Comparison of ENCODE assay signal across 10 mouse cellular contexts in the genomic region with DNA sequence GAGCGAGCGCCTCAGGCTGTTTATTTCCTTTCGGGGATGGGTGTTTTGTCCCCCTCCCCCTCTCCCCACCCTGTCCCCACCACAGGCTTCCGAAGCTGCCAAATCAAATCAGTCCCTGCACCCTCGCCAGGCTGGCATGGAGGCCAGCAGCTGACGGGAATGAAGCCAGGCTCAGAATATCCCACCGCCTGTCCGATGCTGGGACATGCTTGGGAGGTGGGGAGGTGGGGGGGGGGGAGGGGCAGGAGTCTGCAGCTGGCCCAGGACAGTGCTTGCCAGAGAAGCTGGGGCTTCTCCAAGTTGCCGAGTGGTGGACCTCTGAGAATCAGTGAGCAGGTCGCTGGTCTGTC. TPM values are rescaled to one million over a fixed set of nuclear protein-coding genes. Genes with fewer than 3 reads are reported as not detected.
A peak's percentile ranks its signal among the peaks of the same experiment; 100 is the strongest.
DNase-seq lines count a peak whose midpoint lies in the region; ATAC-seq lines count a peak whose summit lies in the region.
"Had no signal": no experiment of that assay in that cellular context is flagged by ENCODE, and none has a peak within 500 bp of the region (broad histone marks: within the 10 kb centered on the region; RNA-seq: fewer than 3 reads in every experiment).

No protein-coding gene starts in this region.

- ATAC-seq in granulocyte monocyte progenitor cell, adult 5-6 weeks (replicated peaks; ENCODE audit: poor library complexity, severe bottlenecking): no peak

- DNase-seq in layer of hippocampus, adult 18-20 months (ENCODE audit: low spot score in 2 of 2): peak; percentile 64 to 67
- no peak for DNase-seq in layer of hippocampus, adult 9-10 months (ENCODE audit: low spot score)
- DNase-seq in heart, adult 8-10 months (ENCODE audit: low spot score): peak; percentile 73
- peak; percentile 80 to 86 for DNase-seq in layer of hippocampus, postnatal 14 days (ENCODE audit: low spot score in 2 of 2)
- no peak for DNase-seq in kidney, postnatal 36 days
- no peak for DNase-seq in ovary, postnatal 36 days (ENCODE audit: low spot score)
- DNase-seq: kidney, postnatal 10 days had no signal

- H3K4me3 ChIP-seq in brown adipose tissue, adult 24 weeks (ENCODE audit: insufficient read depth, low read depth, low read length): no peak overlapping the region

- H3K27ac ChIP-seq in brown adipose tissue, adult 24 weeks (replicated peaks; ENCODE audit: low read depth, low read length): peak overlapping the region; percentile 57; the same call in 1 of the 2 replicates

- peaks cover 63% of the 10 kb centered on the region for H3K4me1 ChIP-seq in brown adipose tissue, adult 24 weeks (ENCODE audit: control insufficient read depth, insufficient read depth, insufficient read length, low read length)

RNA-seq across cellular contexts. Expression of a gene that starts 39.1 kb away (rescaled TPM):
- total RNA-seq in layer of hippocampus, adult 18-20 months (2021): 100 to 1,000 TPM; 327 to 333 TPM
- 2.6 and 12.2 TPM in 2 replicates for polyA plus RNA-seq in brown adipose tissue, adult 24 weeks (2012; ENCODE audit: insufficient read depth, insufficient read length, missing spikeins)
- total RNA-seq in heart, adult 8-10 months (2022): 10 to 100 TPM; 46.1 to 58.6 (median 52.8) TPM
- total RNA-seq in layer of hippocampus, postnatal 14 days (2021): 100 to 1,000 TPM; 239 to 248 TPM
- total RNA-seq in granulocyte monocyte progenitor cell, adult 5-6 weeks (2014; fragmentation: Nextera tagmentation): 15.8 and 21.1 TPM in 2 replicates
- 23.1 and 28.5 TPM in 2 replicates for total RNA-seq in granulocyte monocyte progenitor cell, adult 5-6 weeks (2017)

RNA-seq across cellular contexts. Expression of a gene that starts 49.9 kb away (rescaled TPM):
- 1 to 10 TPM in 1 of 2 experiments, not detected in 1; 2.0 TPM for total RNA-seq in layer of hippocampus, adult 18-20 months (2021)
- polyA plus RNA-seq in brown adipose tissue, adult 24 weeks (2012; ENCODE audit: insufficient read depth, insufficient read length, missing spikeins): 16.1 TPM in 1 of 2 replicates, not detected in the other
- 1 to 10 TPM in 2 of 4 experiments, not detected in 2; 3.7 to 4.3 TPM for total RNA-seq in heart, adult 8-10 months (2022)
- total RNA-seq in layer of hippocampus, postnatal 14 days (2021): not detected
- total RNA-seq in granulocyte monocyte progenitor cell, adult 5-6 weeks (2014; fragmentation: Nextera tagmentation): not detected in 2 replicates
- total RNA-seq in granulocyte monocyte progenitor cell, adult 5-6 weeks (2017): 2.6 TPM in 1 of 2 replicates, not detected in the other
- polyA plus RNA-seq: spleen, adult 2 months had no signal

Comparison
In these comparisons a context has a peak if more than half of its experiments do, and no peak if none do; other contexts are left out.
1. DNase-seq: peak in layer of hippocampus, adult 18-20 months (2 of 2), heart, adult 8-10 months (single experiment) and layer of hippocampus, postnatal 14 days (2 of 2); none in layer of hippocampus, adult 9-10 months (single experiment), kidney, postnatal 36 days (0 of 2) and ovary, postnatal 36 days (single experiment).
2. RNA of a gene that starts 39.1 kb away (total RNA-seq): 327 to 333 TPM in layer of hippocampus, adult 18-20 months and 239 to 248 TPM in layer of hippocampus, postnatal 14 days; 46.1 to 58.6 TPM in heart, adult 8-10 months and 15.8 to 28.5 TPM in granulocyte monocyte progenitor cell, adult 5-6 weeks; every median in the first group is over 4 times any median in the second.